Mouse (Mus musculus): ENCODE measurements at regions not wholly inside any gene's neighbourhood (a gene's known extent, or its start where the extent isn't known, plus 50 kb on each side); places are given as distances from the start of the nearest gene placed in this dataset.

- H3K4me1 ChIP-seq (ENCODE audit: control insufficient read depth, insufficient read depth, low read length): no peaks in the 10 kb centered on the region
- H3K4me3 ChIP-seq (ENCODE audit: insufficient read depth, low read length): no peak overlapping the region
- no peak for TF ChIP-seq POLR2A (IDR thresholded peaks at IDR 0.05; ENCODE audit: borderline replicate concordance, low read depth, low read length)
- no peak for TF ChIP-seq CTCF (IDR thresholded peaks at IDR 0.05; ENCODE audit: low read depth, low read length)
- no peak overlapping the region for H3K27ac ChIP-seq (ENCODE audit: insufficient read depth, low read depth, low read length)
These were observed 54.2 kb upstream of the Plppr5 start for GRCm38 (mm10) chr3:117520461-117520860.

GRCm38 (mm10) chr3:117508090-117508489 lies 66.5 kb upstream of the Plppr5 start:
- Histone ChIP-seq H3K27ac (ENCODE audit: insufficient read depth, low read depth, low read length) (no peak overlapping the region), H3K4me3 (ENCODE audit: insufficient read depth, low read length) (no peak overlapping the region), H3K4me1 (ENCODE audit: control insufficient read depth, insufficient read depth, low read length) (no peaks in the 10 kb centered on the region)
- TF ChIP-seq CTCF (IDR thresholded peaks at IDR 0.05; ENCODE audit: low read depth, low read length) (no peak), POLR2A (IDR thresholded peaks at IDR 0.05; ENCODE audit: borderline replicate concordance, low read depth, low read length) (no peak)

GRCm38 (mm10) chr3:117506151-117506723 lies 68.4 kb upstream of the Plppr5 start:
- Histone ChIP-seq H3K4me3 (ENCODE audit: insufficient read depth, low read length) (no peak overlapping the region), H3K4me1 (ENCODE audit: control insufficient read depth, insufficient read depth, low read length) (no peaks in the 10 kb centered on the region), H3K27ac (ENCODE audit: insufficient read depth, low read depth, low read length) (no peak overlapping the region)
- no peak for TF ChIP-seq CTCF (IDR thresholded peaks at IDR 0.05; ENCODE audit: low read depth, low read length)
- no peak for TF ChIP-seq POLR2A (IDR thresholded peaks at IDR 0.05; ENCODE audit: borderline replicate concordance, low read depth, low read length)

GRCm38 (mm10) chr3:117501107-117501506 lies 73.5 kb upstream of the Plppr5 start:
- no peaks in the 10 kb centered on the region for H3K4me1 ChIP-seq (ENCODE audit: control insufficient read depth, insufficient read depth, low read length)

GRCm38 (mm10) chr3:117498138-117498897 lies 76.3 kb upstream of the Plppr5 start:
- no peaks in the 10 kb centered on the region for H3K4me1 ChIP-seq (ENCODE audit: control insufficient read depth, insufficient read depth, low read length)
- H3K4me3 ChIP-seq (ENCODE audit: insufficient read depth, low read length): no peak overlapping the region
- no peak overlapping the region for H3K27ac ChIP-seq (ENCODE audit: insufficient read depth, low read depth, low read length)
- no peak for TF ChIP-seq CTCF (IDR thresholded peaks at IDR 0.05; ENCODE audit: low read depth, low read length)
- no peak for TF ChIP-seq POLR2A (IDR thresholded peaks at IDR 0.05; ENCODE audit: borderline replicate concordance, low read depth, low read length)

More at GRCm38 (mm10) chr3:117501107-117501506, 73.5 kb upstream of the Plppr5 start:
- TF ChIP-seq CTCF (IDR thresholded peaks at IDR 0.05; ENCODE audit: low read depth, low read length): no peak
- H3K4me3 ChIP-seq (ENCODE audit: insufficient read depth, low read length): no peak overlapping the region
- H3K27ac ChIP-seq (ENCODE audit: insufficient read depth, low read depth, low read length): no peak overlapping the region

DNA sequence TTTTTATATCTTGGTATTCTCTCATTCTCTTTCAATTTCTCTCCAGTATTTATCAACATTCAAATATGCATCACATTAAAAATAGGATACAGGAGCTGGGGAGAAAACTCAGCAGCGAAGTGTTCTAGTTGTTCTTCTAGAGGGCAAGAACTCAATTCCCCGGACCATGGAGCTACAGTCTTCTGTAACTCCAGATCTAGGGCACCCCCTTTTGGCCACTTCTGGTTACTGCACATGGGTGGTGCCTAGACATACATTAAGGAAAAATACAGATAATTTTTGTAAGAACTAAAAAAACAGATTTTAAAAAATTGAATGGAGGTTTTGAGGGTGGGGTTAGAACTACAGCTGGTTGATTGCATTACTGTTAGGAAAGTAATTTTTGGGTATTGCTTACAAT lies 80.5 kb upstream of the Plppr5 start:
- TF ChIP-seq POLR2A (IDR thresholded peaks at IDR 0.05; ENCODE audit: borderline replicate concordance, low read depth, low read length) (no peak), CTCF (IDR thresholded peaks at IDR 0.05; ENCODE audit: low read depth, low read length) (no peak)
- no peak overlapping the region for H3K27ac ChIP-seq (ENCODE audit: insufficient read depth, low read depth, low read length)
- no peaks in the 10 kb centered on the region for H3K4me1 ChIP-seq (ENCODE audit: control insufficient read depth, insufficient read depth, low read length)
- H3K4me3 ChIP-seq (ENCODE audit: insufficient read depth, low read length): no peak overlapping the region

DNA sequence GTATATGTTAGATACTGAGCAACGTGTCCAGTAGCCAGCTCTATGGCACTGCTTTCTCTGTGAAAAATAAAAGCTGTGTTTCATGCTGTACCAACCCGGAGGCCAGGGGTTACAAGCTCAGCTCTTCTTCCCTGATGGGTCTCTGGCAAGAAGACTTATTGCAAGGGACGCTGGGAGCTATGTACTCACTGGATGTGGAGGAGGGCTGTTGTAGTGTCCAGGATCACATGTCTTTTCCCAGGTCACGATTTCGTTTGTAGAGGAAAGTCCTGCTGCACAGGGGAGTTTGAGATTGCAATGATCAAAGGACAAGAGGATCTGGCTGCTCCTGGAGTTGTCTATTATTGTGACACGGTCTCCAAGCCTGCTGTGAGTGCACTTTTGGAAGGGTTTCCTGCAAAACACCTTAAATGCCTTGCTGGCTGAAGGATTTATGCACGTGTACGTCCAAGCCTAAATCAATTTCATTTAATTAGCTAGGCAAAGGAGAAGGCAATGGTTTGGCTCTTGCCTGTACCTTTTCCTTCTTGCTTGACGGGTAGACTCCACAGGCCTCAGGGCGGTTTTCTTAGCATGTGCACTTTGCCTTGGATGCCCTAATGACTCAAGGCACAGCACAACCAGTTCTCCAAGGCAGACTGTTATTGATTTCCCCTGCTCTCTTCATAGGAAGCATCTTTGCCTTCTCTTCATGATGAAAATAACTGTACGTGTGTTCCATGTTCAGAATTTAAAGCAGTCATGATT lies 87.2 kb upstream of the Plppr5 start:
- Histone ChIP-seq H3K27ac (ENCODE audit: insufficient read depth, low read depth, low read length) (no peak overlapping the region), H3K4me3 (ENCODE audit: insufficient read depth, low read length) (no peak overlapping the region)

GRCm38 (mm10) chr3:117486351-117486750 lies 88.3 kb upstream of the Plppr5 start:
- Histone ChIP-seq H3K4me3 (ENCODE audit: insufficient read depth, low read length) (no peak overlapping the region), H3K4me1 (ENCODE audit: control insufficient read depth, insufficient read depth, low read length) (no peaks in the 10 kb centered on the region), H3K27ac (ENCODE audit: insufficient read depth, low read depth, low read length) (no peak overlapping the region)
- TF ChIP-seq CTCF (IDR thresholded peaks at IDR 0.05; ENCODE audit: low read depth, low read length): no peak
- TF ChIP-seq POLR2A (IDR thresholded peaks at IDR 0.05; ENCODE audit: borderline replicate concordance, low read depth, low read length): no peak

More for the DNA sequence above, 87.2 kb upstream of the Plppr5 start:
- no peaks in the 10 kb centered on the region for H3K4me1 ChIP-seq (ENCODE audit: control insufficient read depth, insufficient read depth, low read length)
- TF ChIP-seq POLR2A (IDR thresholded peaks at IDR 0.05; ENCODE audit: borderline replicate concordance, low read depth, low read length): no peak
- TF ChIP-seq CTCF (IDR thresholded peaks at IDR 0.05; ENCODE audit: low read depth, low read length): no peak

DNA sequence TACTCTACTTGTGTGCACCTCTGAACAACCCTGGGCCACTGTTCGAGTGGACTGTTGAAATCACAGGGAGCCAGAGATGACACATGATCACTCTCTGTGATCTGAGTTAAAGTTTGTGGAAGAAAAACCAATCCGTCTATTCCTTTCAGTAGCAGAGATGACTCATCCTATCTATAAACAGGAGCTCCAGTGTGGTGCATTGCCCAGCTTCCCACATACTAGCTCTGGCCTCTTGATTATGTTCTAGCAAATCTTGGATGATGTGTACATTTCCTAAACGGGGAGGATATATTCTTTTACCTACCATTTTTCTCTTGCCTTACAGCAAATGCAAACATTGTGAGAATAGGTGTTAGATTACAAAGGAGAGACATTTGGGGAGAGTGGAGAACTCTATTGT lies 94.5 kb upstream of the Plppr5 start:
- no peak for TF ChIP-seq POLR2A (IDR thresholded peaks at IDR 0.05; ENCODE audit: borderline replicate concordance, low read depth, low read length)
- no peak for TF ChIP-seq CTCF (IDR thresholded peaks at IDR 0.05; ENCODE audit: low read depth, low read length)
- Histone ChIP-seq H3K4me1 (ENCODE audit: control insufficient read depth, insufficient read depth, low read length) (no peaks in the 10 kb centered on the region), H3K4me3 (ENCODE audit: insufficient read depth, low read length) (no peak overlapping the region), H3K27ac (ENCODE audit: insufficient read depth, low read depth, low read length) (no peak overlapping the region)

DNA sequence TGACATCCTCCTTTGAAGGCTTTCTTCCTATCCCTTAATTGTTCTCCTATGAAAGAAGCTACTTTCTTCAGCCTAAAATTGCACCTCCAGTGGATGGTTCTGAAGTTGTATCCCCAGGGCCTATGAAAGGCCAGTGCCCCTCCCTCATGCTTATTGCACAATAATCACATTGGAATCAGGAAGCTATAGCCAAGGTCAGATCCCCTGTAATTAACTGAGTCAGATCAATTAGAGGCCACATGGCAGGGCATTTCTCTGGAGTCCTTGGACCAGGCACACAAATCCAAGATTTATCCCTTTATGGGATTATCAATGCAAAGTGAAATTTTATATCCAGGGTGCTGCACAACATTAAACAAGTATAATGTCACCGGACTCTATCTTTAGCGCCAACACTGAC lies 98.8 kb upstream of the Plppr4 start:
- Histone ChIP-seq H3K27ac (ENCODE audit: insufficient read depth, low read depth, low read length) (no peak overlapping the region), H3K4me1 (ENCODE audit: control insufficient read depth, insufficient read depth, low read length) (no peaks in the 10 kb centered on the region), H3K4me3 (ENCODE audit: insufficient read depth, low read length) (no peak overlapping the region)
- no peak for TF ChIP-seq POLR2A (IDR thresholded peaks at IDR 0.05; ENCODE audit: borderline replicate concordance, low read depth, low read length)
- TF ChIP-seq CTCF (IDR thresholded peaks at IDR 0.05; ENCODE audit: low read depth, low read length): no peak
